Mouse (Mus musculus) kidney, postnatal 0 days (tissue): ENCODE results near the gene Rnf207. TPM values are rescaled to one million over a fixed set of nuclear protein-coding genes. Genes with fewer than 3 reads are reported as not detected.

Experiments used
- ATAC-seq: fragments of 200-750 bp; cut with Nextera tagmentation; replicated peaks from 2 replicates; pipeline ENCODE4 v1.8.0; 2017; ENCODE audit warnings: low read depth, moderate number of reproducible peaks, moderate TSS enrichment, moderate library complexity; ENCODE audit not compliant: low FRiP score
- DNase-seq: peaks from one replicate; pipeline ENCODE4 v3.0.0-alpha.2; 2016; ENCODE audit warnings: low spot score
- H3K27ac ChIP-seq: fragments of 300-500 bp; sonication (generic); 2 replicates; pipeline ENCODE4 v1.5.1; 2014; ENCODE audit warnings: mild to moderate bottlenecking
- H3K27me3 ChIP-seq: fragments of 300-500 bp; sonication (generic); 2 replicates; pipeline ENCODE4 v1.6.1; 2014; ENCODE audit warnings: low read length, mixed read lengths; ENCODE audit not compliant: insufficient read depth
- H3K36me3 ChIP-seq: fragments of 300-500 bp; sonication (generic); 2 replicates; pipeline ENCODE4 v1.6.1; 2014; ENCODE audit warnings: low read length, mixed read lengths; ENCODE audit not compliant: insufficient read depth
- H3K4me1 ChIP-seq: fragments of 300-500 bp; sonication (generic); replicated peaks from 2 replicates; pipeline ENCODE4 v1.6.1; 2014; ENCODE audit warnings: antibody characterized with exemption, low read length, mixed read lengths; ENCODE audit not compliant: insufficient read depth
- H3K4me2 ChIP-seq: fragments of 300-500 bp; sonication (generic); 2 replicates; pipeline ENCODE4 v1.6.1; 2014; ENCODE audit warnings: mild to moderate bottlenecking, low read length, moderate library complexity, mixed read lengths
- H3K4me3 ChIP-seq: fragments of 300-500 bp; sonication (generic); replicated peaks from 2 replicates; pipeline ENCODE4 v1.5.1; 2014; ENCODE audit warnings: low read depth, low read length
- H3K9ac ChIP-seq: fragments of 300-500 bp; sonication (generic); 2 replicates; pipeline ENCODE4 v1.6.1; 2014; ENCODE audit warnings: low read depth, low read length
- H3K9me3 ChIP-seq: fragments of 300-500 bp; sonication (generic); replicated peaks from 2 replicates; pipeline ENCODE4 v1.6.1; 2016; ENCODE audit warnings: low read length, inconsistent platforms, mixed read lengths
- CTCF ChIP-seq: IDR thresholded peaks from 2 replicates; pipeline ENCODE4 v1.5.1; 2016; ENCODE audit warnings: antibody characterized with exemption, low read depth, mild to moderate bottlenecking, moderate library complexity
- WGBS: fragments of 180-500 bp; shearing (Covaris S2); extraction: QIAGEN DNeasy Blood & Tissue Kit; methylation state at CpG from one replicate; pipeline ENCODE4 v1.1.7; 2014; 5-methylcytosine and 5-hydroxymethylcytosine counted together
- polyA plus RNA-seq: library from polyadenylated mRNA; unstranded; fragments of >200 nt; fragmentation: Nextera tagmentation; extraction: Ambion mirVana; gene quantifications from 2 replicates; pipeline ENCODE4 v1.2.1, GENCODE M21; 2015

Gene Rnf207
- polyA plus RNA-seq, 1 experiment from 2014 or later: 1.1 TPM

GRCm38 (mm10) chr4:152262187-152262586, 56.6 kb downstream of the Rnf207 start:
- TF ChIP-seq CTCF: no peak
- H3K9ac ChIP-seq: no peak overlapping the region
- DNase-seq: no peak
- peaks cover 12% of the 10 kb centered on the region for H3K4me1 ChIP-seq
- no peak overlapping the region for H3K27ac ChIP-seq
- H3K27me3 ChIP-seq: no peaks in the 10 kb centered on the region
- 62% methylated on average over 9 of the region's 9 CpGs for WGBS
- ATAC-seq: no peak
- no peaks in the 10 kb centered on the region for H3K36me3 ChIP-seq
- no peaks in the 10 kb centered on the region for H3K9me3 ChIP-seq
- H3K4me2 ChIP-seq: no peak overlapping the region
- no peak overlapping the region for H3K4me3 ChIP-seq

DNA sequence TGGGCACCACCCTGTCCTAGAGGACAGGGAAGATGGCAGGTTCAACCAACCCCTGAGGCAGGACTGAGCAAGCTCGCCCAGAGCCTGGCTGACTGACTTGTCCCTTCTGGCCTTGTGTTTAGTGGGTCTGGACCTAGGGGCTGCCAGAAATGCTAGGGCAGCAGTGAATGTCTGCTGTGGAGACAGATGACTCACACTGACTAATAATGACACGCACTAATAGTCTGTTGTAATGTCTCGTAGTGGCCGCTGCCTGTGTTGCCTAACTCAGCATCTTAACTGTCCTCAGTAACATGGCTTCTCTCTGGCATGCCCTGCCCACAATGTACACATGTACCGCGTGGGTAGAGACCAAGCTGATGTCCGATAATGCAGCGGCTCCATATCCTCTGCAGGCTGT, 58.3 kb downstream of the Rnf207 start:
- DNase-seq (no peak), ATAC-seq (no peak)
- TF ChIP-seq CTCF: no peak
- no peak overlapping the region for H3K9ac ChIP-seq
- H3K4me1 ChIP-seq: peaks cover 12% of the 10 kb centered on the region
- no peaks in the 10 kb centered on the region for H3K27me3 ChIP-seq
- no peak overlapping the region for H3K27ac ChIP-seq
- H3K4me2 ChIP-seq: no peak overlapping the region
- H3K9me3 ChIP-seq: no peaks in the 10 kb centered on the region
- H3K36me3 ChIP-seq: no peaks in the 10 kb centered on the region
- H3K4me3 ChIP-seq: no peak overlapping the region
- 83% methylated on average over 8 of the region's 8 CpGs for WGBS

- no peak for ATAC-seq
- Histone ChIP-seq H3K9ac (no peak overlapping the region), H3K27me3 (no peaks in the 10 kb centered on the region), H3K4me3 (no peak overlapping the region), H3K4me1 (no peaks in the 10 kb centered on the region), H3K9me3 (no peaks in the 10 kb centered on the region), H3K4me2 (no peak overlapping the region), H3K36me3 (no peaks in the 10 kb centered on the region), H3K27ac (no peak overlapping the region)
- 39% methylated on average over 6 of the region's 6 CpGs for WGBS
- TF ChIP-seq CTCF: no peak
- DNase-seq: no peak
Observed at GRCm38 (mm10) chr4:152257070-152257469, 61.7 kb downstream of the Rnf207 start.

Other genes starting within 250 kb of the Rnf207 start
- 18.3 and 19.3 TPM in 2 replicates for gene Plekhg5, start 246.5 kb downstream of the Rnf207 start, polyA plus RNA-seq
- 0.68 and 0.83 TPM in 2 replicates for gene Tnfrsf25, start 203.1 kb downstream of the Rnf207 start, polyA plus RNA-seq
- 32.9 and 35.0 TPM in 2 replicates for gene Espn, start 166.6 kb downstream of the Rnf207 start, polyA plus RNA-seq
- gene Hes2, start 160.1 kb downstream of the Rnf207 start, polyA plus RNA-seq: 0.41 and 0.78 TPM in 2 replicates
- 56.4 and 63.5 TPM in 2 replicates for gene Acot7, start 140.9 kb downstream of the Rnf207 start, polyA plus RNA-seq
- gene Gpr153, start 44.8 kb downstream of the Rnf207 start, polyA plus RNA-seq: 4.6 and 5.2 TPM in 2 replicates
- not detected in 2 replicates for gene Hes3, start 27.3 kb downstream of the Rnf207 start, polyA plus RNA-seq
- gene Icmt, start 21.8 kb downstream of the Rnf207 start, polyA plus RNA-seq: 20.0 and 23.6 TPM in 2 replicates
- gene Rpl22, start 6.7 kb upstream of the Rnf207 start, polyA plus RNA-seq: 463 and 527 TPM in 2 replicates
- 0.04 and 0.09 TPM in 2 replicates for gene Chd5, start 19.7 kb upstream of the Rnf207 start, polyA plus RNA-seq
- gene Nphp4, start 157.7 kb upstream of the Rnf207 start, polyA plus RNA-seq: 1.7 and 2.2 TPM in 2 replicates
- 3.1 and 4.1 TPM in 2 replicates for gene Kcnab2, start 158.9 kb upstream of the Rnf207 start, polyA plus RNA-seq